Mouse (Mus musculus) limb, embryonic 14.5 days (tissue): ENCODE measurements around the gene Matn1. TPM values are rescaled to one million over a fixed set of nuclear protein-coding genes. Genes with fewer than 3 reads are reported as not detected.

Experiments
- ATAC-seq: fragments of 200-750 bp; cut with Nextera tagmentation; 2 replicates; pipeline ENCODE4 v1.8.0; 2017; ENCODE audit warnings: low read depth, moderate number of reproducible peaks, moderate TSS enrichment; ENCODE audit not compliant: low FRiP score
- DNase-seq: peaks from one replicate; pipeline ENCODE4 v3.0.0-alpha.2; 2015; ENCODE audit warnings: low spot score
- H3K27ac ChIP-seq: fragments of 300-500 bp; sonication (generic); replicated peaks from 2 replicates; pipeline ENCODE4 v1.5.1; 2014; ENCODE audit warnings: low read depth, mild to moderate bottlenecking, low read length, moderate library complexity, mixed read lengths
- H3K27me3 ChIP-seq: fragments of 300-500 bp; sonication (generic); 2 replicates; pipeline ENCODE4 v1.6.1; 2014; ENCODE audit warnings: low read length, mixed read lengths; ENCODE audit not compliant: control insufficient read depth, insufficient read depth
- H3K36me3 ChIP-seq: fragments of 300-500 bp; sonication (generic); 2 replicates; pipeline ENCODE4 v1.6.1; 2014; ENCODE audit warnings: mild to moderate bottlenecking, low read length, moderate library complexity, mixed read lengths; ENCODE audit not compliant: control insufficient read depth, insufficient read depth
- H3K4me1 ChIP-seq: fragments of 300-500 bp; sonication (generic); 2 replicates; pipeline ENCODE4 v1.6.1; 2014; ENCODE audit warnings: antibody characterized with exemption, low read length, mixed read lengths; ENCODE audit not compliant: control insufficient read depth, insufficient read depth
- H3K4me2 ChIP-seq: fragments of 300-500 bp; sonication (generic); replicated peaks from 2 replicates; pipeline ENCODE4 v1.6.1; 2014; ENCODE audit warnings: low read depth, mild to moderate bottlenecking, low read length, moderate library complexity; ENCODE audit not compliant: severe bottlenecking
- H3K4me3 ChIP-seq: fragments of 300-500 bp; sonication (generic); replicated peaks from 2 replicates; pipeline ENCODE4 v1.5.1; 2014; ENCODE audit warnings: low read length
- H3K9ac ChIP-seq: fragments of 300-500 bp; sonication (generic); 2 replicates; pipeline ENCODE4 v1.6.1; 2014; ENCODE audit warnings: mild to moderate bottlenecking, low read depth, low read length, moderate library complexity; ENCODE audit not compliant: severe bottlenecking
- H3K9me3 ChIP-seq: fragments of 300-500 bp; sonication (generic); 2 replicates; pipeline ENCODE4 v1.6.1; 2016; ENCODE audit warnings: low read length; ENCODE audit not compliant: control insufficient read depth
- POLR2A ChIP-seq: fragments of 200-500 bp; IDR thresholded peaks from 2 replicates; pipeline ENCODE4 v1.8.0; 2012; ENCODE audit warnings: inconsistent platforms, mild to moderate bottlenecking, moderate library complexity, borderline replicate concordance; ENCODE audit not compliant: insufficient read depth, insufficient read length; ENCODE audit errors: extremely low read depth
- WGBS: fragments of 180-500 bp; shearing (Covaris S2); extraction: QIAGEN DNeasy Blood & Tissue Kit; methylation state at CpG from one replicate; pipeline ENCODE4 v1.1.7; 2014; 5-methylcytosine and 5-hydroxymethylcytosine counted together
- polyA plus RNA-seq, 2 experiments: library from polyadenylated mRNA; depleted of rRNA in 1 of 2; stranded (reverse) in 1 of 2; unstranded in 1 of 2; fragments of >200 nt; fragmentation: Nextera tagmentation in 1 of 2; extraction: Ambion mirVana in 1 of 2; gene quantifications; 2 replicates each; pipeline versions ENCODE4 v1.2.1 to v1.2.3; 2012 to 2014

The Matn1 gene
- polyA plus RNA-seq, 2 experiments: 113 to 471 TPM

GRCm38 (mm10) chr4:130900746-130901145 lies 43.4 kb upstream of the Matn1 start:
- Histone ChIP-seq H3K4me2 (no peak overlapping the region), H3K27me3 (no peaks in the 10 kb centered on the region), H3K27ac (no peak overlapping the region; the same call in 1 of the 2 replicates), H3K4me1 (peaks cover 15% of the 10 kb centered on the region), H3K9ac (no peak overlapping the region), H3K4me3 (no peak overlapping the region), H3K36me3 (no peaks in the 10 kb centered on the region), H3K9me3 (no peaks in the 10 kb centered on the region)
- 23% methylated on average over 7 of the region's 7 CpGs for WGBS
- DNase-seq (no peak), ATAC-seq (no peak)
- TF ChIP-seq POLR2A: no peak

- no peak for DNase-seq
- WGBS: 58% methylated on average over 8 of the region's 8 CpGs
Observed at GRCm38 (mm10) chr4:130902289-130902781, 41.9 kb upstream of the Matn1 start.

GRCm38 (mm10) chr4:130905025-130905424 lies 39.2 kb upstream of the Matn1 start:
- WGBS: 82% methylated on average over 7 of the region's 7 CpGs
- Histone ChIP-seq H3K27ac (no peak overlapping the region), H3K9me3 (no peaks in the 10 kb centered on the region), H3K9ac (no peak overlapping the region), H3K27me3 (no peaks in the 10 kb centered on the region), H3K4me2 (no peak overlapping the region), H3K4me1 (peaks cover 32% of the 10 kb centered on the region), H3K36me3 (no peaks in the 10 kb centered on the region), H3K4me3 (no peak overlapping the region)
- TF ChIP-seq POLR2A: no peak
- DNase-seq (no peak), ATAC-seq (no peak)

More at GRCm38 (mm10) chr4:130902289-130902781, 41.9 kb upstream of the Matn1 start:
- no peaks in the 10 kb centered on the region for H3K36me3 ChIP-seq
- no peak for TF ChIP-seq POLR2A
- H3K9me3 ChIP-seq: no peaks in the 10 kb centered on the region
- no peak for ATAC-seq
- H3K4me2 ChIP-seq: no peak overlapping the region
- H3K4me1 ChIP-seq: peaks cover 29% of the 10 kb centered on the region
- H3K9ac ChIP-seq: no peak overlapping the region
- no peak overlapping the region for H3K4me3 ChIP-seq
- no peak overlapping the region for H3K27ac ChIP-seq
- H3K27me3 ChIP-seq: no peaks in the 10 kb centered on the region

GRCm38 (mm10) chr4:130905882-130906281 lies 38.3 kb upstream of the Matn1 start:
- no peak for DNase-seq
- no peaks in the 10 kb centered on the region for H3K36me3 ChIP-seq
- H3K9ac ChIP-seq: no peak overlapping the region
- no peak; the same call in 1 of the 2 replicates for ATAC-seq
- H3K4me3 ChIP-seq: no peak overlapping the region
- peak overlapping the region; percentile 44; the same call in 1 of the 2 replicates for H3K27ac ChIP-seq
- H3K27me3 ChIP-seq: no peaks in the 10 kb centered on the region
- 59% methylated on average over 6 of the region's 6 CpGs for WGBS
- no peak for TF ChIP-seq POLR2A
- peaks cover 27% of the 10 kb centered on the region for H3K4me1 ChIP-seq
- no peak overlapping the region for H3K4me2 ChIP-seq
- H3K9me3 ChIP-seq: no peaks in the 10 kb centered on the region

GRCm38 (mm10) chr4:130906296-130906695 lies 37.9 kb upstream of the Matn1 start:
- no peak overlapping the region for H3K4me3 ChIP-seq
- no peaks in the 10 kb centered on the region for H3K27me3 ChIP-seq
- ATAC-seq (peak; percentile 54), DNase-seq (peak; percentile 70)
- peak overlapping the region; percentile 44; the same call in 1 of the 2 replicates for H3K27ac ChIP-seq
- no peak overlapping the region for H3K9ac ChIP-seq
- peaks cover 27% of the 10 kb centered on the region for H3K4me1 ChIP-seq
- H3K4me2 ChIP-seq: no peak overlapping the region
- WGBS: 18% methylated on average over 8 of the region's 8 CpGs
- no peaks in the 10 kb centered on the region for H3K9me3 ChIP-seq
- no peak for TF ChIP-seq POLR2A
- H3K36me3 ChIP-seq: no peaks in the 10 kb centered on the region
